8 mouse cellular contexts compared by ENCODE assay signal in genomic region chr19:7204898-7205297, GRCm38 (mm10). TPM values are rescaled to one million over a fixed set of nuclear protein-coding genes. Genes with fewer than 3 reads are reported as not detected.
A peak's percentile ranks its signal among the peaks of the same experiment; 100 is the strongest.
DNase-seq lines count a peak whose midpoint lies in the region; ATAC-seq and TF ChIP-seq lines count a peak whose summit lies in the region.

No protein-coding gene starts in this region.

- 69% methylated on average over 2 of the region's 2 CpGs for WGBS in embryonic facial prominence, embryonic 11.5 days
- 55% methylated on average over 2 of the region's 2 CpGs for WGBS in intestine, embryonic 16.5 days
- WGBS in neural tube, embryonic 13.5 days, result 83% methylated on average over 2 of the region's 2 CpGs

- H3K4me2 ChIP-seq in embryonic facial prominence, embryonic 11.5 days (ENCODE audit: low read depth, low read length), result peak overlapping the region; percentile 68
- H3K4me2 ChIP-seq in intestine, embryonic 16.5 days (ENCODE audit: low read depth, low read length), result peak overlapping the region; percentile 88
- H3K4me2 ChIP-seq in neural tube, embryonic 13.5 days, result peak overlapping the region; percentile 91

- no peaks in the 10 kb centered on the region for H3K4me1 ChIP-seq in embryonic facial prominence, embryonic 11.5 days (ENCODE audit: control insufficient read depth, insufficient read depth, low read length)
- peaks cover 25% of the 10 kb centered on the region for H3K4me1 ChIP-seq in intestine, embryonic 16.5 days (ENCODE audit: control insufficient read depth, insufficient read depth, low read length)
- peaks cover 32% of the 10 kb centered on the region for H3K4me1 ChIP-seq in neural tube, embryonic 13.5 days (replicated peaks)

- H3K27ac ChIP-seq in layer of hippocampus, adult 2 months, result peak overlapping the region; percentile 98
- H3K27ac ChIP-seq in embryonic facial prominence, embryonic 11.5 days (replicated peaks; ENCODE audit: low read depth, low read length), result no peak overlapping the region
- peak overlapping the region; percentile 99 for H3K27ac ChIP-seq in intestine, embryonic 16.5 days (ENCODE audit: low read length)
- H3K27ac ChIP-seq in neural tube, embryonic 13.5 days (replicated peaks), result peak overlapping the region; percentile 98; the same call in 1 of the 2 replicates

- ATAC-seq in embryonic facial prominence, embryonic 11.5 days (replicated peaks; ENCODE audit: insufficient number of reproducible peaks, low FRiP score, low TSS enrichment, low read depth), result no peak
- ATAC-seq in intestine, embryonic 16.5 days, result no peak
- no peak for ATAC-seq in neural tube, embryonic 13.5 days (ENCODE audit: low read depth)
- ATAC-seq in granulocyte monocyte progenitor cell, adult 5-6 weeks (replicated peaks; ENCODE audit: poor library complexity, severe bottlenecking), result no peak
- ATAC-seq in megakaryocyte-erythroid progenitor cell, adult 5-6 weeks (replicated peaks; ENCODE audit: low FRiP score, low TSS enrichment, poor library complexity, severe bottlenecking), result no peak

- no peak for TF ChIP-seq CTCF in layer of hippocampus, adult 2 months (conservative IDR thresholded peaks at IDR 0.05)

- H3K27me3 ChIP-seq in embryonic facial prominence, embryonic 11.5 days (ENCODE audit: control insufficient read depth, insufficient read depth, low read length), result no peaks in the 10 kb centered on the region
- H3K27me3 ChIP-seq in intestine, embryonic 16.5 days (replicated peaks; ENCODE audit: control insufficient read depth, insufficient read depth, low read length), result no peaks in the 10 kb centered on the region
- no peaks in the 10 kb centered on the region for H3K27me3 ChIP-seq in neural tube, embryonic 13.5 days

- H3K4me3 ChIP-seq in layer of hippocampus, adult 2 months, result peak overlapping the region; percentile 98
- peak overlapping the region; percentile 83 for H3K4me3 ChIP-seq in embryonic facial prominence, embryonic 11.5 days (ENCODE audit: low read depth, low read length)
- H3K4me3 ChIP-seq in intestine, embryonic 16.5 days (ENCODE audit: low read length), result peak overlapping the region; percentile 88
- peak overlapping the region; percentile 81 for H3K4me3 ChIP-seq in neural tube, embryonic 13.5 days

- no peaks in the 10 kb centered on the region for H3K9me3 ChIP-seq in embryonic facial prominence, embryonic 11.5 days (replicated peaks; ENCODE audit: control insufficient read depth, low read length)
- H3K9me3 ChIP-seq in intestine, embryonic 16.5 days (ENCODE audit: control insufficient read depth, low read length), result no peaks in the 10 kb centered on the region
- H3K9me3 ChIP-seq in neural tube, embryonic 13.5 days, result no peaks in the 10 kb centered on the region

- DNase-seq in layer of hippocampus, adult 2 months (ENCODE audit: low spot score in 2 of 2), result no peak
- DNase-seq in layer of hippocampus, postnatal 36 days, result no peak
- DNase-seq in embryonic facial prominence, embryonic 11.5 days (ENCODE audit: low spot score), result no peak
- no peak for DNase-seq in cerebellum, postnatal 4 days (ENCODE audit: low spot score in 2 of 2)

- peaks cover under 1% of the 10 kb centered on the region; the same call in 1 of the 2 replicates for H3K36me3 ChIP-seq in embryonic facial prominence, embryonic 11.5 days (replicated peaks; ENCODE audit: control insufficient read depth, insufficient read depth, low read depth, low read length)
- H3K36me3 ChIP-seq in intestine, embryonic 16.5 days (ENCODE audit: control insufficient read depth, insufficient read depth, low read length), result peaks cover 11% of the 10 kb centered on the region; the same call in 1 of the 2 replicates
- H3K36me3 ChIP-seq in neural tube, embryonic 13.5 days, result peaks cover 39% of the 10 kb centered on the region

- peak overlapping the region; percentile 80 for H3K9ac ChIP-seq in embryonic facial prominence, embryonic 11.5 days (replicated peaks; ENCODE audit: low read length)
- peak overlapping the region; percentile 92 for H3K9ac ChIP-seq in intestine, embryonic 16.5 days (ENCODE audit: low read depth, low read length)
- peak overlapping the region; percentile 90 for H3K9ac ChIP-seq in neural tube, embryonic 13.5 days

RNA-seq across cellular contexts. Expression of gene Otub1, which starts 1.2 kb away (rescaled TPM):
- 100 to 1,000 TPM; 299 TPM for total RNA-seq in layer of hippocampus, adult 2 months (2021)
- 100 to 1,000 TPM; 282 to 286 TPM for total RNA-seq in layer of hippocampus, postnatal 36 days (2021)
- polyA plus RNA-seq in embryonic facial prominence, embryonic 11.5 days (2014; fragmentation: Nextera tagmentation; extraction: Ambion mirVana), result 217 and 252 TPM in 2 replicates
- polyA plus RNA-seq in intestine, embryonic 16.5 days (2015; fragmentation: Nextera tagmentation; extraction: Ambion mirVana), result 162 and 166 TPM in 2 replicates
- polyA plus RNA-seq in neural tube, embryonic 13.5 days (2015; fragmentation: Nextera tagmentation; extraction: Ambion mirVana), result 227 and 243 TPM in 2 replicates
- total RNA-seq in granulocyte monocyte progenitor cell, adult 5-6 weeks (2014; fragmentation: Nextera tagmentation), result 61.0 and 61.2 TPM in 2 replicates
- 63.0 and 69.0 TPM in 2 replicates for total RNA-seq in granulocyte monocyte progenitor cell, adult 5-6 weeks (2017)
- total RNA-seq in megakaryocyte-erythroid progenitor cell, adult 5-6 weeks (2014; fragmentation: Nextera tagmentation), result 51.9 and 60.3 TPM in 2 replicates
- 59.8 and 81.4 TPM in 2 replicates for total RNA-seq in megakaryocyte-erythroid progenitor cell, adult 5-6 weeks (2017)

RNA-seq across cellular contexts. Expression of gene Cox8a, which starts 12.5 kb away (rescaled TPM):
- 1,000 to 10,000 TPM in 1 of 2 experiments, 100 to 1,000 TPM in 1; 959 to 1,016 TPM for total RNA-seq in layer of hippocampus, adult 2 months (2021)
- 1,000 to 10,000 TPM; 1,005 to 1,018 TPM for total RNA-seq in layer of hippocampus, postnatal 36 days (2021)
- polyA plus RNA-seq in embryonic facial prominence, embryonic 11.5 days (2014; fragmentation: Nextera tagmentation; extraction: Ambion mirVana), result 741 and 769 TPM in 2 replicates
- 1,467 and 1,508 TPM in 2 replicates for polyA plus RNA-seq in intestine, embryonic 16.5 days (2015; fragmentation: Nextera tagmentation; extraction: Ambion mirVana)
- polyA plus RNA-seq in neural tube, embryonic 13.5 days (2015; fragmentation: Nextera tagmentation; extraction: Ambion mirVana), result 918 and 1,011 TPM in 2 replicates
- total RNA-seq in granulocyte monocyte progenitor cell, adult 5-6 weeks (2014; fragmentation: Nextera tagmentation), result 854 and 878 TPM in 2 replicates
- 563 and 615 TPM in 2 replicates for total RNA-seq in granulocyte monocyte progenitor cell, adult 5-6 weeks (2017)
- total RNA-seq in megakaryocyte-erythroid progenitor cell, adult 5-6 weeks (2014; fragmentation: Nextera tagmentation), result 777 and 822 TPM in 2 replicates
- total RNA-seq in megakaryocyte-erythroid progenitor cell, adult 5-6 weeks (2017), result 576 and 680 TPM in 2 replicates

RNA-seq across cellular contexts. Expression of gene Naa40, which starts 36.1 kb away (rescaled TPM):
- total RNA-seq in layer of hippocampus, adult 2 months (2021), result 10 to 100 TPM; 34.2 to 38.1 TPM
- 10 to 100 TPM; 31.6 to 38.6 TPM for total RNA-seq in layer of hippocampus, postnatal 36 days (2021)
- 82.9 and 88.0 TPM in 2 replicates for polyA plus RNA-seq in embryonic facial prominence, embryonic 11.5 days (2014; fragmentation: Nextera tagmentation; extraction: Ambion mirVana)
- 48.4 and 51.9 TPM in 2 replicates for polyA plus RNA-seq in intestine, embryonic 16.5 days (2015; fragmentation: Nextera tagmentation; extraction: Ambion mirVana)
- 58.1 TPM in 2 replicates for polyA plus RNA-seq in neural tube, embryonic 13.5 days (2015; fragmentation: Nextera tagmentation; extraction: Ambion mirVana)
- total RNA-seq in granulocyte monocyte progenitor cell, adult 5-6 weeks (2014; fragmentation: Nextera tagmentation), result 67.4 and 72.3 TPM in 2 replicates
- 42.9 and 49.3 TPM in 2 replicates for total RNA-seq in granulocyte monocyte progenitor cell, adult 5-6 weeks (2017)
- total RNA-seq in megakaryocyte-erythroid progenitor cell, adult 5-6 weeks (2014; fragmentation: Nextera tagmentation), result 66.8 and 78.6 TPM in 2 replicates
- total RNA-seq in megakaryocyte-erythroid progenitor cell, adult 5-6 weeks (2017), result 45.4 and 49.0 TPM in 2 replicates
